Mouse (Mus musculus): ENCODE measurements at regions not wholly inside any gene's neighbourhood (a gene's known extent, or its start where the extent isn't known, plus 50 kb on each side); places are given as distances from the start of the nearest gene placed in this dataset.

- Histone ChIP-seq H3K4me1 (replicated peaks; ENCODE audit: control insufficient read depth, insufficient read depth, low read length) (no peaks in the 10 kb centered on the region), H3K36me3 (ENCODE audit: control insufficient read depth, insufficient read depth, low read length) (no peaks in the 10 kb centered on the region), H3K27ac (ENCODE audit: control insufficient read depth, insufficient read depth, low read length) (no peak overlapping the region), H3K4me3 (ENCODE audit: control insufficient read depth, insufficient read depth, low read length) (no peak overlapping the region), H3K27me3 (ENCODE audit: control insufficient read depth, insufficient read depth, low read length) (no peaks in the 10 kb centered on the region)
- TF ChIP-seq POLR2A (IDR thresholded peaks at IDR 0.05; ENCODE audit: control insufficient read depth, extremely low read depth, insufficient read depth, low read length, poor library complexity) (no peak), CTCF (IDR thresholded peaks at IDR 0.05; ENCODE audit: borderline replicate concordance, control insufficient read depth, extremely low read depth, insufficient read depth, low read length, poor library complexity) (no peak)
- WGBS: 97% methylated on average over 9 of the region's 9 CpGs
- no peak for DNase-seq
Observed at GRCm38 (mm10) chr1:151293311-151294050, 50.8 kb upstream of the Ivns1abp start.

Measured in thymus, adult 2 months (tissue).